Mouse (Mus musculus) spleen, adult 2 months (tissue): ENCODE measurements around the gene Arhgdig.

Experiments used
- CTCF ChIP-seq: fragments of 200-500 bp; IDR thresholded peaks from 2 replicates; pipeline ENCODE4 v1.5.1; 2011; ENCODE audit warnings: mild to moderate bottlenecking, inconsistent platforms; ENCODE audit not compliant: insufficient read depth, insufficient read length, insufficient replicate concordance; ENCODE audit errors: extremely low read depth
- POLR2A ChIP-seq: fragments of 200-500 bp; IDR thresholded peaks from 2 replicates; pipeline ENCODE4 v1.6.1; 2011; ENCODE audit warnings: low read depth, low read length, inconsistent platforms

DNA sequence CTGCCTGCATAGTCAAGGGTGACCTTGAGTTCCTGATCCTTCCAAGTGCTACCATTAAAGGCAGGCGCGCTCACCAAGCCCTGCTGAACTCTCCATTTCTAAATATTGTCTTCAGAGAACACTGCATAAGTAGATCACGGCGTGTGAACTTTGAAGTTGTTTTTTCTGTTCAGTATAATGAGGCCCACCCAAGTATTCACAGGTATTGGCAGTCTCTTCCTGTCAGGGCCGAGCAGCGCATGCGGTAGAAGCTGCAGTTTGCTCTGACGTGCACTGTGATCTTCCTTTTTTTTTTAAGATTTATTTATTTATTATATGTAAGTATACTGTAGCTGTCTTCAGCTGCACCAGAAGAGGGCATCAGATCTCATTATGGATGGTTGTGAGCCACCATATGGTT, 26.8 kb upstream of the Arhgdig start:
- TF ChIP-seq CTCF, result no peak
- no peak for TF ChIP-seq POLR2A
